Mouse (Mus musculus): ENCODE results near the gene Chic2. TPM values are rescaled to one million over a fixed set of nuclear protein-coding genes. Genes with fewer than 3 reads are reported as not detected.
A peak's percentile ranks its signal among the peaks of the same experiment; 100 is the strongest.

Chic2 gene
- polyA plus RNA-seq, 1 experiment, result 25.2 TPM

DNA sequence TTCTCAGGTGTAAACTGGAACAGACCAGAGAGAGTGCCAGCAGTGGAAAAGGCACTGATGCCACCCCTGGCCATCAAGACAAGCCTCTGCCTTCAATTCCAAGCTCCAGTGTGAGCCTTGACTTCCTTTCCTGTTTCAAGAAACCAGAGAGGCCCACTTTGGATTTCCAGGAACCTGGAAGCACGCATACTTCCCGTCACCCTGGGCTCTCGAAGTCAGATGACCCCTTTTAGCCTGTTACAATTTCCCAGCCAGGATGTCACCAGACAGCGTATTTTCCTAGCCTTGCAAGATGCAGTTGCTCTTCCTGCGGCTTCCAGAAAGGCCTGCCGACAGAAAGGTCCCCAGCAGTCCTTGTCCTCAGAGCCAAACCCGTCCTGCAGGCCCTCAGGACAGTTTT lies 65.0 kb downstream of the Chic2 start:
- TF ChIP-seq REST (IDR thresholded peaks at IDR 0.05; ENCODE audit: insufficient read depth, insufficient read length), result no peak
- TF ChIP-seq POLR2AphosphoS2 (IDR thresholded peaks at IDR 0.05; ENCODE audit: insufficient read length, low read depth), result no peak
- TF ChIP-seq MAX (IDR thresholded peaks at IDR 0.05; ENCODE audit: low read depth), result no peak
- no peak for TF ChIP-seq MYOG (IDR thresholded peaks at IDR 0.05; ENCODE audit: control insufficient read depth in 1 of 3, insufficient read depth in 1 of 3, insufficient read length in 2 of 3, low read depth in 2 of 3)
- TF ChIP-seq TCF12 (IDR thresholded peaks at IDR 0.05; ENCODE audit: insufficient read depth, poor library complexity, severe bottlenecking), result no peak
- TF ChIP-seq TCF3 (IDR thresholded peaks at IDR 0.05; ENCODE audit: insufficient read length, low read depth), result no peak
- no peak for TF ChIP-seq USF1 (IDR thresholded peaks at IDR 0.05; ENCODE audit: low read depth)
- H3K4me3 ChIP-seq, result no peak overlapping the region
- H3K27me3 ChIP-seq (ENCODE audit: control insufficient read depth, insufficient read depth, insufficient read length), result no peaks in the 10 kb centered on the region
- H3K79me2 ChIP-seq (ENCODE audit: control insufficient read depth, insufficient read depth), result no peaks in the 10 kb centered on the region
- no peak overlapping the region for H3ac ChIP-seq (ENCODE audit: control insufficient read depth, insufficient read length)
- no peaks in the 10 kb centered on the region for H3K36me3 ChIP-seq (ENCODE audit: control insufficient read depth, insufficient read depth)
- H3K4me2 ChIP-seq (ENCODE audit: low read depth), result no peak overlapping the region

DNA sequence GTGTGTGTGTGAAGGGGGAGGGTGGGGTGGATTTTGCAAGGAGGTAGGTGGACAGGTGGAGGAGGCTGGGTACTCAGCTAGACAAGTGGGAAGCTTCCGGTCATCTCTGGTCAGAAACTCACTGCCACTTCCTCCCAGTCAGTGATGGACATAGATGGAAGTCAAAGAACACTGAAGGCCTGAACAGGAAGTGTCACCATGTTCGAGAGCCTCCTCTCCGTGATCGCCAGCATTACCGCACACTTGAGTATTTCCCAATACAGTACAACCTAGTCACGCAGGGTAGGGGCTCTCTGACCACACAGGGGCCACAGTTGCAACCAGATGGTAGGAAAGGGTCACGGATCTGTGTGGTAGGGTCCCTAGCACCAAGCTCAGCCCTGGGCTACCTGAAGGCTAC lies 69.1 kb downstream of the Chic2 start:
- Histone ChIP-seq H3K27me3 (ENCODE audit: control insufficient read depth, insufficient read depth, insufficient read length) (no peaks in the 10 kb centered on the region), H3K36me3 (ENCODE audit: control insufficient read depth, insufficient read depth) (no peaks in the 10 kb centered on the region), H3K4me3 (no peak overlapping the region), H3K4me2 (ENCODE audit: low read depth) (no peak overlapping the region), H3K79me2 (ENCODE audit: control insufficient read depth, insufficient read depth) (no peaks in the 10 kb centered on the region), H3ac (ENCODE audit: control insufficient read depth, insufficient read length) (no peak overlapping the region)
- TF ChIP-seq E2F4 (IDR thresholded peaks at IDR 0.05; ENCODE audit: insufficient read depth) (no peak), REST (IDR thresholded peaks at IDR 0.05; ENCODE audit: insufficient read depth, insufficient read length) (no peak), POLR2AphosphoS2 (IDR thresholded peaks at IDR 0.05; ENCODE audit: insufficient read length, low read depth) (no peak), POLR2A (IDR thresholded peaks at IDR 0.05; ENCODE audit: insufficient read length, low read depth) (no peak), SRF (IDR thresholded peaks at IDR 0.05; ENCODE audit: control insufficient read depth, insufficient read length, low read depth) (no peak), MAX (IDR thresholded peaks at IDR 0.05; ENCODE audit: low read depth) (no peak), TCF3 (IDR thresholded peaks at IDR 0.05; ENCODE audit: insufficient read length, low read depth) (no peak), TCF12 (IDR thresholded peaks at IDR 0.05; ENCODE audit: insufficient read depth, poor library complexity, severe bottlenecking) (no peak), MYOD1 (IDR thresholded peaks at IDR 0.05; ENCODE audit: control insufficient read depth in 1 of 3, insufficient read length in 2 of 3, low read depth in 2 of 3) (no peak), CEBPB (IDR thresholded peaks at IDR 0.05; ENCODE audit: insufficient read depth, poor library complexity, severe bottlenecking) (no peak), MYOG (IDR thresholded peaks at IDR 0.05; ENCODE audit: control insufficient read depth in 1 of 3, insufficient read depth in 1 of 3, insufficient read length in 2 of 3, low read depth in 2 of 3) (no peak), USF1 (IDR thresholded peaks at IDR 0.05; ENCODE audit: low read depth) (no peak)

DNA sequence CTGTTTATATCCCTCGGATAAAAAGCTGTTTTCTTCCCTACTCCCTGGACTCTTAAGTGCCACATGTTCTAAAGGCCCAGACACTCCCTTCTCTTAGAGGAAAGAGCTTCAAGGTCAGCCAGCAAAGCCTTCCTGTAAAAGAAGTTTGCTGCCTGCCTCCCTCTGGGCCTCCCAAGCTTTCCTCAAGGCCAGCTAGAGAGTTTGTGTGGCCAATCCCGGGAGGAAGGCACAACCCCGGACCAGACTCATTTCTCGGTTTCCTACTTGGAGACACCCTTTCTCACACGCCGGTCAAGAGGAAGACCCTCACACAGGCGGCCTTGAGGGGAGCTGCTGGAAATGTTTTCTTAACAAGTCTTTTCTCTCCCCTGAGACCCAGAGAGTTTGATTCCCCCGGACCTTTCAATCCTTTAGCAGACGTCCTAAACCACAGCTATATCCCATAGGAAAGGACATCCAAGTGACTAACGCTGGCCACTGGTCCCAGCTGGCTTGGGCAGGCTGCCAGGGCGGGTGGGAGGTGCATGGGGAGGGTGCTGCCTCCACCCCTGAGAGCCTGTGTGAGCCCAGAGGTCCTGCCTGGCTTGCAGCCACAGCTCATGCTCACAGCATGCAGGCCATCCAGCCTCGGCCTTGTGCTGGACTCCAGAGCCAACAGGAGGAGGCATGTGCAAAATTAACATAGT lies 69.7 kb downstream of the Chic2 start:
- Histone ChIP-seq H3K79me2 (ENCODE audit: control insufficient read depth, insufficient read depth) (no peaks in the 10 kb centered on the region), H3K4me2 (ENCODE audit: low read depth) (peak overlapping the region; percentile 59), H3K36me3 (ENCODE audit: control insufficient read depth, insufficient read depth) (no peaks in the 10 kb centered on the region), H3K27me3 (ENCODE audit: control insufficient read depth, insufficient read depth, insufficient read length) (no peaks in the 10 kb centered on the region), H3K4me3 (no peak overlapping the region), H3ac (ENCODE audit: control insufficient read depth, insufficient read length) (no peak overlapping the region)
- no peak for TF ChIP-seq MAX (IDR thresholded peaks at IDR 0.05; ENCODE audit: low read depth)
- TF ChIP-seq TCF12 (IDR thresholded peaks at IDR 0.05; ENCODE audit: insufficient read depth, poor library complexity, severe bottlenecking), result no peak
- peak in 1 of 3 experiments; percentile 78 for TF ChIP-seq MYOD1 (IDR thresholded peaks at IDR 0.05; ENCODE audit: control insufficient read depth in 1 of 3, insufficient read length in 2 of 3, low read depth in 2 of 3)
- no peak for TF ChIP-seq SRF (IDR thresholded peaks at IDR 0.05; ENCODE audit: control insufficient read depth, insufficient read length, low read depth)
- no peak for TF ChIP-seq REST (IDR thresholded peaks at IDR 0.05; ENCODE audit: insufficient read depth, insufficient read length)
- TF ChIP-seq POLR2A (IDR thresholded peaks at IDR 0.05; ENCODE audit: insufficient read length, low read depth), result no peak
- peak in 1 of 3 experiments; percentile 33 for TF ChIP-seq MYOG (IDR thresholded peaks at IDR 0.05; ENCODE audit: control insufficient read depth in 1 of 3, insufficient read depth in 1 of 3, insufficient read length in 2 of 3, low read depth in 2 of 3)

DNA sequence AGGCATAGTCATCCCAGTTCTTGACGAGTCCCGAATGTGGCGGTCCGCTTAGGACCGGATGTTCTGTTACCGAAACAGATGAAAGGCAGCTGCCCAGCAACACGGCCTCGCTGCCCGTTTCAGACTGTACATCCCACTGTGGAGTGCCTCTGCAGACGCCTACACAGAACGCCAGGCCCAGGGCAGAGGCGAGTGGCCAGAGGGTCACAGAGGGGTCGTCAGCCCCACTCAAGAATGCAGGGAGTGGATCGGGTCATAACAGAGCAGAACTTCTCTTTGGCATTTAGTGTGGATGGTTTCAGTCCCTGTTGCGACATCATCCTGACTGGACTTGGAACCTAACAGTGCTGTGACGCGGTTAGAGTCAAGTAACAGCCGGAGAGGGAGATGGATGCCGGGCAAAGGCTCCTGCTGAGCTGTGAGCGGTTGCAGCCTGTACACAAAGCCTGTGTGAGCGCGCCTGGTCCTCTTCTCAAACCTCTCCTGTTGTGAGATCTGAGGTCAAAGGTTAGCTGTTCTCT lies 70.5 kb downstream of the Chic2 start:
- H3K79me2 ChIP-seq (ENCODE audit: control insufficient read depth, insufficient read depth), result no peaks in the 10 kb centered on the region
- H3K27me3 ChIP-seq (ENCODE audit: control insufficient read depth, insufficient read depth, insufficient read length), result no peaks in the 10 kb centered on the region
- no peak for TF ChIP-seq MAX (IDR thresholded peaks at IDR 0.05; ENCODE audit: low read depth)
- peak; percentile 79 for TF ChIP-seq CEBPB (IDR thresholded peaks at IDR 0.05; ENCODE audit: insufficient read depth, poor library complexity, severe bottlenecking)
- H3ac ChIP-seq (ENCODE audit: control insufficient read depth, insufficient read length), result no peak overlapping the region
- H3K4me3 ChIP-seq, result no peak overlapping the region
- H3K4me2 ChIP-seq (ENCODE audit: low read depth), result peak overlapping the region; percentile 59
- no peaks in the 10 kb centered on the region for H3K36me3 ChIP-seq (ENCODE audit: control insufficient read depth, insufficient read depth)

DNA sequence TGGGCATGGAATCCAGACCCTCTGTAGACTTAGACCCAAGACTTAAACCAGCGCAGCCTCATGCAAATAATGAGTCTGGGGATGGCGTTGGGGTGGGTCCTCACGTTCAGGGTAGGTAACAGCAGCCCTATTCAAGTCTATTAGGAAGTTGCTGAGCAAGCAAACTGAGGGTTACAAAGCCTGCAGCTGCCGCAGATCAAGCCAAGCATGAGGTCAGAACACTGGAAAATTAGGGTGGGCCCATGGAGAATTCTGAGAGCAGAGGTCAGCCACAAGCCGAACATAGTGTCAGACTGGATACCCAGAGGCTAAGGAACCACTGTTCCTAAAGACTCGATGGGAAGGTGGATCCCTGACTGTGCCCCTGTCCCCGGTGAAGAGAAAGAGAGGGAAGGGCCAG lies 73.2 kb downstream of the Chic2 start:
- Histone ChIP-seq H3K36me3 (ENCODE audit: control insufficient read depth, insufficient read depth) (no peaks in the 10 kb centered on the region), H3K27me3 (ENCODE audit: control insufficient read depth, insufficient read depth, insufficient read length) (no peaks in the 10 kb centered on the region), H3ac (ENCODE audit: control insufficient read depth, insufficient read length) (no peak overlapping the region), H3K79me2 (ENCODE audit: control insufficient read depth, insufficient read depth) (no peaks in the 10 kb centered on the region), H3K4me2 (ENCODE audit: low read depth) (no peak overlapping the region), H3K4me3 (no peak overlapping the region)
- no peak for TF ChIP-seq TCF12 (IDR thresholded peaks at IDR 0.05; ENCODE audit: insufficient read depth, poor library complexity, severe bottlenecking)
- no peak for TF ChIP-seq TCF3 (IDR thresholded peaks at IDR 0.05; ENCODE audit: insufficient read length, low read depth)
- no peak for TF ChIP-seq E2F4 (IDR thresholded peaks at IDR 0.05; ENCODE audit: insufficient read depth)
- TF ChIP-seq MYOG (IDR thresholded peaks at IDR 0.05; ENCODE audit: control insufficient read depth in 1 of 3, insufficient read depth in 1 of 3, insufficient read length in 2 of 3, low read depth in 2 of 3), result no peak
- no peak for TF ChIP-seq SRF (IDR thresholded peaks at IDR 0.05; ENCODE audit: control insufficient read depth, insufficient read length, low read depth)
- TF ChIP-seq USF1 (IDR thresholded peaks at IDR 0.05; ENCODE audit: low read depth), result no peak
- TF ChIP-seq POLR2A (IDR thresholded peaks at IDR 0.05; ENCODE audit: insufficient read length, low read depth), result no peak
- TF ChIP-seq REST (IDR thresholded peaks at IDR 0.05; ENCODE audit: insufficient read depth, insufficient read length), result no peak
- TF ChIP-seq CEBPB (IDR thresholded peaks at IDR 0.05; ENCODE audit: insufficient read depth, poor library complexity, severe bottlenecking), result no peak
- no peak for TF ChIP-seq MYOD1 (IDR thresholded peaks at IDR 0.05; ENCODE audit: control insufficient read depth in 1 of 3, insufficient read length in 2 of 3, low read depth in 2 of 3)
- TF ChIP-seq POLR2AphosphoS2 (IDR thresholded peaks at IDR 0.05; ENCODE audit: insufficient read length, low read depth), result no peak

All from myocyte (in vitro differentiated cells).